ENCODE assay signal across 8 mouse cellular contexts in genomic region chr1:134063086-134063772, GRCm38 (mm10). TPM values are rescaled to one million over a fixed set of nuclear protein-coding genes. Genes with fewer than 3 reads are reported as not detected.
DNase-seq lines count a peak whose midpoint lies in the region; ATAC-seq lines count a peak whose summit lies in the region.

No protein-coding gene starts in this region.

- H3K36me3 ChIP-seq in forebrain, embryonic 12.5 days (replicated peaks) = no peaks in the 10 kb centered on the region
- H3K36me3 ChIP-seq in hindbrain, embryonic 11.5 days (ENCODE audit: control insufficient read depth, insufficient read depth, low read length) = no peaks in the 10 kb centered on the region

- WGBS in forebrain, embryonic 12.5 days = under 1% methylated on average over 31 of the region's 33 CpGs
- under 1% methylated on average over 31 of the region's 33 CpGs for WGBS in hindbrain, embryonic 11.5 days

- peak; percentile 5 for ATAC-seq in CD4-positive, CD25-positive, alpha-beta regulatory T cell, adult 4 months
- peak; percentile 79 for ATAC-seq in forebrain, embryonic 12.5 days (ENCODE audit: low FRiP score)
- ATAC-seq in hindbrain, embryonic 11.5 days (ENCODE audit: low FRiP score) = peak; percentile 88

- H3K27ac ChIP-seq in forebrain, embryonic 12.5 days = peak overlapping the region; percentile 97
- peak overlapping the region; percentile 99 for H3K27ac ChIP-seq in hindbrain, embryonic 11.5 days (ENCODE audit: low read depth, low read length)

- peak overlapping the region; percentile 48; the same call in 1 of the 2 replicates for H3K9ac ChIP-seq in forebrain, embryonic 12.5 days
- peak overlapping the region; percentile 56 for H3K9ac ChIP-seq in hindbrain, embryonic 11.5 days (ENCODE audit: low read depth, low read length)

- peak; percentile 78 for DNase-seq in adrenal gland, postnatal 14 days
- DNase-seq in hindbrain, embryonic 11.5 days (ENCODE audit: low spot score) = peak; percentile 92
- peak; percentile 57 to 75 for DNase-seq in layer of hippocampus, postnatal 10 days (ENCODE audit: low spot score in 2 of 2)
- peak; percentile 74 to 84 for DNase-seq in lung, postnatal 4 days
- DNase-seq in right cerebral cortex, adult 2 months (ENCODE audit: low spot score in 2 of 2) = peak; percentile 31 to 60
- peak; percentile 64 for DNase-seq in urinary bladder, postnatal 14 days (ENCODE audit: low spot score)

- H3K4me2 ChIP-seq in forebrain, embryonic 12.5 days = peak overlapping the region; percentile 41
- H3K4me2 ChIP-seq in hindbrain, embryonic 11.5 days (replicated peaks; ENCODE audit: low read depth, low read length) = peak overlapping the region; percentile 36

- H3K27me3 ChIP-seq in forebrain, embryonic 12.5 days = no peaks in the 10 kb centered on the region
- no peaks in the 10 kb centered on the region for H3K27me3 ChIP-seq in hindbrain, embryonic 11.5 days (ENCODE audit: control insufficient read depth, insufficient read depth, low read length)

- peak overlapping the region; percentile 8; the same call in 1 of the 2 replicates for H3K4me3 ChIP-seq in forebrain, embryonic 12.5 days (replicated peaks)
- H3K4me3 ChIP-seq in hindbrain, embryonic 11.5 days (ENCODE audit: low read depth, low read length) = no peak overlapping the region

- H3K9me3 ChIP-seq in forebrain, embryonic 12.5 days = no peaks in the 10 kb centered on the region
- H3K9me3 ChIP-seq in hindbrain, embryonic 11.5 days (ENCODE audit: control insufficient read depth, low read length) = no peaks in the 10 kb centered on the region

- H3K4me1 ChIP-seq in forebrain, embryonic 12.5 days = peaks cover 95% of the 10 kb centered on the region
- H3K4me1 ChIP-seq in hindbrain, embryonic 11.5 days (replicated peaks; ENCODE audit: control insufficient read depth, insufficient read depth, low read length) = peaks cover 40% of the 10 kb centered on the region

RNA-seq across cellular contexts. Expression of gene Btg2, which starts 15.7 kb away (rescaled TPM):
- 100 to 1,000 TPM; 243 to 289 TPM for polyA plus RNA-seq in CD4-positive, CD25-positive, alpha-beta regulatory T cell, adult 4 months (2017; shearing (Covaris generic))
- total RNA-seq in adrenal gland, postnatal 14 days (2021) = 36.7 and 58.2 TPM in 2 replicates
- 128 and 135 TPM in 2 replicates for polyA plus RNA-seq in forebrain, embryonic 12.5 days (2016; fragmentation: Nextera tagmentation; extraction: Ambion mirVana)
- polyA plus RNA-seq in hindbrain, embryonic 11.5 days (2014; fragmentation: Nextera tagmentation; extraction: Ambion mirVana) = 107 and 108 TPM in 2 replicates
- total RNA-seq in layer of hippocampus, postnatal 10 days (2021) = 10 to 100 TPM; 13.1 to 14.3 TPM

RNA-seq across cellular contexts. Expression of gene Fmod, which starts 26.2 kb away (rescaled TPM):
- polyA plus RNA-seq in CD4-positive, CD25-positive, alpha-beta regulatory T cell, adult 4 months (2017; shearing (Covaris generic)) = not detected
- total RNA-seq in adrenal gland, postnatal 14 days (2021) = 13.9 and 15.3 TPM in 2 replicates
- 2.2 and 3.3 TPM in 2 replicates for polyA plus RNA-seq in forebrain, embryonic 12.5 days (2016; fragmentation: Nextera tagmentation; extraction: Ambion mirVana)
- polyA plus RNA-seq in hindbrain, embryonic 11.5 days (2014; fragmentation: Nextera tagmentation; extraction: Ambion mirVana) = 7.0 and 10.1 TPM in 2 replicates
- total RNA-seq in layer of hippocampus, postnatal 10 days (2021) = 1 to 10 TPM; 5.3 to 9.5 TPM

RNA-seq across cellular contexts. Expression of gene Chit1, which starts 47.8 kb away (rescaled TPM):
- not detected for polyA plus RNA-seq in CD4-positive, CD25-positive, alpha-beta regulatory T cell, adult 4 months (2017; shearing (Covaris generic))
- total RNA-seq in adrenal gland, postnatal 14 days (2021) = not detected in 2 replicates
- polyA plus RNA-seq in forebrain, embryonic 12.5 days (2016; fragmentation: Nextera tagmentation; extraction: Ambion mirVana) = not detected in 2 replicates
- not detected in 2 replicates for polyA plus RNA-seq in hindbrain, embryonic 11.5 days (2014; fragmentation: Nextera tagmentation; extraction: Ambion mirVana)
- total RNA-seq in layer of hippocampus, postnatal 10 days (2021) = under 1 TPM; 0.51 to 0.53 TPM

Comparison
In these comparisons a context has a peak if more than half of its experiments do, and no peak if none do; other contexts are left out.
1. ATAC-seq: peak in every context shown above with its lines; median percentile 88 in hindbrain, embryonic 11.5 days; 79 in forebrain, embryonic 12.5 days; 5 in CD4-positive, CD25-positive, alpha-beta regulatory T cell, adult 4 months.